Mouse (Mus musculus) liver, embryonic 14.5 days (tissue): ENCODE measurements around the gene Mgat5. TPM values are rescaled to one million over a fixed set of nuclear protein-coding genes. Genes with fewer than 3 reads are reported as not detected.

Source experiments
- ATAC-seq: fragments of 200-750 bp; cut with Nextera tagmentation; 2 replicates; pipeline ENCODE4 v1.8.0; 2017; ENCODE audit warnings: moderate number of reproducible peaks, mild to moderate bottlenecking, moderate library complexity; ENCODE audit not compliant: insufficient read depth
- DNase-seq, 3 experiments: peaks; one replicate each; pipeline ENCODE4 v3.0.0-alpha.2; 2012 to 2013; ENCODE audit warnings: low read depth in 3 of 3, low spot score in 3 of 3
- H3K27ac ChIP-seq: fragments of 300-500 bp; sonication (generic); 2 replicates; pipeline ENCODE4 v1.5.1; 2014; ENCODE audit warnings: moderate library complexity, mild to moderate bottlenecking, control low read depth, inconsistent platforms
- H3K27me3 ChIP-seq: fragments of 300-500 bp; sonication (generic); 2 replicates; pipeline ENCODE4 v1.6.1; 2014; ENCODE audit warnings: mild to moderate bottlenecking, low read length, moderate library complexity; ENCODE audit not compliant: control insufficient read depth, insufficient read depth
- H3K36me3 ChIP-seq: fragments of 300-500 bp; sonication (generic); replicated peaks from 2 replicates; pipeline ENCODE4 v1.6.1; 2014; ENCODE audit warnings: low read depth; ENCODE audit not compliant: control insufficient read depth, insufficient read depth
- H3K4me1 ChIP-seq, 2 experiments: fragments of 200-500 bp in 1 of 2; fragments of 300-500 bp in 1 of 2; sonication (generic) in 1 of 2; replicated peaks; 2 replicates each; pipeline ENCODE4 v1.6.1; 2012 to 2014; ENCODE audit warnings: antibody characterized with exemption in 1 of 2, inconsistent platforms in 1 of 2, low read length in 1 of 2; ENCODE audit not compliant: control insufficient read depth in 2 of 2, insufficient read depth in 2 of 2
- H3K4me2 ChIP-seq: fragments of 300-500 bp; sonication (generic); 2 replicates; pipeline ENCODE4 v1.6.1; 2014; ENCODE audit warnings: low read depth, mild to moderate bottlenecking, control low read depth, moderate library complexity
- H3K4me3 ChIP-seq, 2 experiments: fragments of 200-500 bp in 1 of 2; fragments of 300-500 bp in 1 of 2; sonication (generic) in 1 of 2; 2 replicates each; pipeline ENCODE4 v1.5.1; 2012 to 2014; ENCODE audit warnings: low read depth in 2 of 2, low read length in 2 of 2, mild to moderate bottlenecking in 2 of 2, control low read depth in 1 of 2, inconsistent platforms in 1 of 2, moderate library complexity in 1 of 2; ENCODE audit not compliant: insufficient read depth in 1 of 2
- H3K9ac ChIP-seq: fragments of 300-500 bp; sonication (generic); replicated peaks from 2 replicates; pipeline ENCODE4 v1.6.1; 2014; ENCODE audit warnings: mild to moderate bottlenecking, control low read depth, moderate library complexity
- H3K9me3 ChIP-seq: fragments of 300-500 bp; sonication (generic); 2 replicates; pipeline ENCODE4 v1.6.1; 2016; ENCODE audit warnings: low read length, mixed read lengths; ENCODE audit not compliant: control insufficient read depth
- CTCF ChIP-seq: IDR thresholded peaks from 2 replicates; pipeline ENCODE4 v1.5.1; 2016; ENCODE audit warnings: antibody characterized with exemption, low read depth, control low read depth
- EP300 ChIP-seq: IDR thresholded peaks from 2 replicates; pipeline ENCODE4 v1.6.1; 2016; ENCODE audit warnings: antibody characterized with exemption, low read depth
- WGBS: fragments of 180-500 bp; shearing (Covaris S2); extraction: QIAGEN DNeasy Blood & Tissue Kit; methylation state at CpG from one replicate; pipeline ENCODE4 v1.1.7; 2014; ENCODE audit not compliant: insufficient replicate concordance; 5-methylcytosine and 5-hydroxymethylcytosine counted together
- polyA plus RNA-seq, 2 experiments: library from polyadenylated mRNA; depleted of rRNA in 1 of 2; stranded (reverse) in 1 of 2; unstranded in 1 of 2; fragments of >200 nt; fragmentation: Nextera tagmentation in 1 of 2; extraction: Ambion mirVana in 1 of 2; gene quantifications; 2 replicates each; pipeline versions ENCODE4 v1.2.1 to v1.2.3; 2012 to 2014

The Mgat5 gene
- polyA plus RNA-seq, 2 experiments, result 0.62 to 0.67 TPM

DNA sequence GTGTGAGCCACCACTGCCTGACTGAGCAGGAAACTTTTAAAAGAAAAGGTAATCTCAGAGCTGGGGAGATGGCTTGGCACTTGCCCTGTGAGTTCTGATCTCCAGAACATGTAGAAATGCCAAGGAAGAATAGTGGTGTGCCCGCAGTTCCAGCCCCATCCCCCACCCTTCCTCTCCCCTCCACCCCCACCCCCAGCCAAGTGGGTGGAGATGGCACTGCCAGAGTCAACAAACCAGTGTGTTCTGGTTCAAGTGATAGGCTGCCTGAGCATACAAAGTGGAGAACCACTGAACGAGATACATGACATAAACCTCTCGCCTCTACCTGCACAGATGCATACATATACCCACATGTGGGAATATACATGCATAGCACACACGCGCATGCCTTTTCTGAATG is 193.4 kb downstream of the Mgat5 start:
- no peak for TF ChIP-seq EP300
- no peak for TF ChIP-seq CTCF
- no peak for DNase-seq
- Histone ChIP-seq H3K27me3 (no peaks in the 10 kb centered on the region), H3K4me1 (peaks cover 0 to 4% of the 10 kb centered on the region in 2 experiments; a peak in 1 of 4 replicates), H3K4me3 (no peak overlapping the region), H3K9me3 (no peaks in the 10 kb centered on the region), H3K27ac (no peak overlapping the region), H3K9ac (no peak overlapping the region), H3K36me3 (no peaks in the 10 kb centered on the region), H3K4me2 (no peak overlapping the region)
- no peak for ATAC-seq
- 71% methylated on average over 5 of the region's 5 CpGs for WGBS

DNA sequence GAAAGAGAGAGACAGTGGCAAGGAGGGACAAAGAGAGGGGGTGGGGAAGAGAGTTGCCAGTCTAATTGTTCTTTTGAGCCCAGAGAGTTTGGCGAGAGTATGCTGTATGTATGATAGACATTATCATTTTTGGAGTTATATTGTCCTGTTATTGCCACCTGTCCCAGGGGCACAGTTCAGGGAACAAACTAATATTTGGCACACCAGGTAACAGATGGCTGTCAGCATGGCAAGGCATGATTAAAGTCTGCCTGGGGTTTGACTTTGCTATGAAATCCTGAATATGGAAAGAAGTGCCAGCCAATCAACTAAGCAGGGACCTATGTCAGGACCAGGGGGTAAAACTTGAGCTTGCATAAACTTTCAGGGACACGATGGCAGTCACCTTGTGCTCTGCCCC is 195.4 kb downstream of the Mgat5 start:
- Histone ChIP-seq H3K9me3 (no peaks in the 10 kb centered on the region), H3K36me3 (no peaks in the 10 kb centered on the region), H3K9ac (no peak overlapping the region), H3K4me1 (peaks cover 0 to 4% of the 10 kb centered on the region in 2 experiments; a peak in 1 of 4 replicates), H3K4me3 (no peak overlapping the region), H3K27ac (no peak overlapping the region), H3K4me2 (no peak overlapping the region), H3K27me3 (no peaks in the 10 kb centered on the region)
- 59% methylated on average over 2 of the region's 2 CpGs for WGBS
- no peak for TF ChIP-seq CTCF
- no peak for TF ChIP-seq EP300
- no peak for DNase-seq
- no peak for ATAC-seq

DNA sequence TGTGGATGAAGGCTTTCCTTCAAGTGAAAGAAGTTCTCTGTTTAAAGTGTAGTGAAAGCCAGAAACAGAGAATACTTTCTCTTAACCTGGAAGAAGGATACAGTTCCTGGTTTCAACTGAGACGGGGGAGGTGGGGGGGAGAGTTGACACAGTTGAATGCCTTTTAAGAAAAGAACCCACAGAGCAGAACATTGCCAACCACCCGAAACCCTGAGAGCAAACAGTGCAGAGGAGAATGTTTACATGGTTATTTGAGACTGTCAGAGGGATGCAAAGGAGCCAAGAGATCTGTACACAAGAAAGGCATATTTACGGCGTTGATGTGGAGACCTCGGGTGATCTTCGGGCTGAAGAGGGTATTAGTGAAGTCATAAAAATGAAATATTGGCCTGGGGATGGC is 195.9 kb downstream of the Mgat5 start:
- WGBS, result 75% methylated on average over 6 of the region's 6 CpGs
- peaks cover 0 to 4% of the 10 kb centered on the region in 2 experiments; a peak in 1 of 4 replicates for H3K4me1 ChIP-seq
- no peak for ATAC-seq
- H3K9me3 ChIP-seq, result no peaks in the 10 kb centered on the region
- H3K4me3 ChIP-seq, result no peak overlapping the region
- H3K4me2 ChIP-seq, result no peak overlapping the region
- H3K9ac ChIP-seq, result no peak overlapping the region
- no peak overlapping the region for H3K27ac ChIP-seq
- no peaks in the 10 kb centered on the region for H3K27me3 ChIP-seq
- no peaks in the 10 kb centered on the region for H3K36me3 ChIP-seq
- no peak for DNase-seq
- TF ChIP-seq EP300 (no peak), CTCF (no peak)

DNA sequence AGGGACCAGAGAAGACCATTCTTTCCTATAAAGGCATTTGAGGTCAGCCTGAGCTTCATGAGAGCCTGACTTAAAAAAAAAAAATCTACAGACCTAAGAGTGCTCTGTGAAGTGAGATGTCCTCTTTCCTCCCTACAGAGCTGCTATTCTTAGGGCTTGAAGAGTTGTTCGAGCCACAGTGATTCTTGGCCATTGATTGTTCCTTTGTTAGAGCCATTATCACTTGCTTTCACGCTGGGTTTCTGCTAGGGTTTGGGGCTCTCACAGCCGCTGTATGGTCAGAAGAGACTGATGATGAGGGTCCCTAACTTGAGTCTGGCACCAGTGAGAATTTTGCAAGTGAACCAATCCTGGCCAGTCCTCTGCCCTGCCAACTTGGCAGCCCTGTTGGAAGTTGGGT is 199.8 kb downstream of the Mgat5 start:
- H3K27me3 ChIP-seq, result no peaks in the 10 kb centered on the region
- ATAC-seq, result no peak
- H3K4me2 ChIP-seq, result no peak overlapping the region
- DNase-seq, result no peak
- no peaks in the 10 kb centered on the region for H3K9me3 ChIP-seq
- peaks cover 0 to 5% of the 10 kb centered on the region in 2 experiments; a peak in 2 of 4 replicates for H3K4me1 ChIP-seq
- H3K27ac ChIP-seq, result no peak overlapping the region
- no peaks in the 10 kb centered on the region for H3K36me3 ChIP-seq
- no peak overlapping the region for H3K9ac ChIP-seq
- TF ChIP-seq CTCF (no peak), EP300 (no peak)
- 60% methylated on average over 3 of the region's 3 CpGs for WGBS
- no peak overlapping the region for H3K4me3 ChIP-seq

DNA sequence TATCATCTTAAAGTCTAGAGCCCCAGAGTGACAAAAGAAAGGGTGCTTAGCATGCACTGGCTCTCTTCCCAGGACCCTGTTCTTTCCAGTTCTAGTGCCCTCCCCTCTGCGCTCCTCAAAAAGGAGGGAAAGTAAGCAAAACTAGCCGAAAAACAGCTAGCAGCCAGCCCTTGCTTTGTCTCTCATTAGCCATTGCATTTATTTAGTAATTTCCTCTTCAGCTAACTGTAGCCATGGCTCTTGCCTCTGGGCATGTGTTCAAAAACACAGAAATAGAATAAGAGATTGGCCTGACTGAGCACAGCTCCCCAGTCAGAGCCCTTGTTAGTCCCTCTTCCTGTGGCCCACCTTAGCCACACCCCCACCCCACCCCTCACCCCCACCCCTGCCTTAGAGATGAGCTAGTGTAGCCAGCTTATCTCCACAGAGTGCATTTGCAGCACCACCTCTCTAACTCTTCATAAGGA is 204.2 kb downstream of the Mgat5 start:
- H3K9ac ChIP-seq, result no peak overlapping the region
- ATAC-seq (peak; percentile 35; the same call in 1 of the 2 replicates), DNase-seq (no peak)
- H3K4me2 ChIP-seq, result no peak overlapping the region
- no peaks in the 10 kb centered on the region for H3K27me3 ChIP-seq
- peaks cover 0 to 5% of the 10 kb centered on the region in 2 experiments; a peak in 2 of 4 replicates for H3K4me1 ChIP-seq
- WGBS, result 49% methylated on average over 2 of the region's 2 CpGs
- H3K4me3 ChIP-seq, result no peak overlapping the region
- no peak overlapping the region for H3K27ac ChIP-seq
- TF ChIP-seq EP300 (no peak), CTCF (no peak)
- H3K9me3 ChIP-seq, result no peaks in the 10 kb centered on the region
- no peaks in the 10 kb centered on the region for H3K36me3 ChIP-seq
